Mouse (Mus musculus) heart, postnatal 0 days (tissue): ENCODE data around the gene Atp23.

Source experiments
- CTCF ChIP-seq: IDR thresholded peaks from 2 replicates; pipeline ENCODE4 v1.5.1; 2016; ENCODE audit warnings: antibody characterized with exemption, control low read depth, low read depth
- EP300 ChIP-seq: IDR thresholded peaks from 2 replicates; pipeline ENCODE4 v1.6.1; 2016; ENCODE audit warnings: antibody characterized with exemption, low read depth

DNA sequence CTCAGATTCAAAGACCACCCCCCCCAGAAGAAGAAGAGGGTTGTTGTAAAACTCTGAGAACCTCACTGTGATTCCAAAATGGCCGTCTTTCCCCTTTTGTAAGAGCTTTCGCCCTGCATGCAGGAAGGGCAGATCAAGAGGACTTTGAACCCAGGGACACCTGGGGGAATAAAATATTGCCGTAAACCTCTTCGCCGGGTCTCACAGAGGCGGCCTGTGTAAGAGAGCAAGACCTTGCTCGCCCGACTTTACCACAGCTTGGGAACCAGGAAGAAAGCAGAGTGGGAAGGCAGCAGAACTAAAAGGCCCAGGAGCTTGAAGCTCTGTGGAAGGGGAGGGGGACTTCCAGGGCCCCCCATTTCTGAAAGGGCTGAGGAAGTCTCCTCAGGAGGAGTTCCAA is 34.0 kb upstream of the Atp23 start:
- TF ChIP-seq CTCF (no peak), EP300 (no peak)
